ENCODE assay signal across 28 mouse cellular contexts in the genomic region with DNA sequence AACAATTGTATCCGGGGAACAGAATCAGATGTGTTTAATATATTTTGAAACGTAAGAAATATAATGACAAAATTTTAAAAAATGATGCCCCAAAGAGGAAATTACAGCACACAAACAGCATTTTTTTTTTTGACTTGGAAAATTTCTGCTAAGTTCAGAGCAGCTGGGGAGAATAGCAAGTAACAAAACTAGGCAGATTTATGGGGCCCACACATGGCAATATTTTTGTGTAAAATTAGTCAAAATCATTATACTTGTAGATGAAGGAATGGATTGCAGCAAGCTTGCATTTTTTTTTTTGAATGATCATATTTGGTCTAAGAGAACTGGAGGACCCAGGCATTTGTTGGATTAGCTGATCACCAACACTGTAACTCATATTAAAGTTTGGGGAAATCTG.
DNase-seq lines count a peak whose midpoint lies in the region; ATAC-seq and TF ChIP-seq lines count a peak whose summit lies in the region.
"Had no signal": no experiment of that assay in that cellular context is flagged by ENCODE, and none has a peak within 500 bp of the region (broad histone marks: within the 10 kb centered on the region; RNA-seq: fewer than 3 reads in every experiment).

No protein-coding gene starts in this region.

- H3K27me3 ChIP-seq in embryonic facial prominence, embryonic 14.5 days (replicated peaks; ENCODE audit: control insufficient read depth, insufficient read depth, low read length) = no peaks in the 10 kb centered on the region
- no peaks in the 10 kb centered on the region for H3K27me3 ChIP-seq in embryonic facial prominence, embryonic 10.5 days (replicated peaks; ENCODE audit: low read depth, poor library complexity, severe bottlenecking)
- no peaks in the 10 kb centered on the region for H3K27me3 ChIP-seq in stomach, postnatal 0 days (ENCODE audit: control insufficient read depth, insufficient read depth, low read length)
- H3K27me3 ChIP-seq: CH12.LX; embryonic facial prominence, embryonic 12.5 days; embryonic facial prominence, embryonic 15.5 days; forebrain, embryonic 12.5 days; Patski had no signal

- H3K4me2 ChIP-seq in embryonic facial prominence, embryonic 14.5 days (ENCODE audit: low read depth, low read length) = no peak overlapping the region
- no peak overlapping the region for H3K4me2 ChIP-seq in stomach, postnatal 0 days (replicated peaks; ENCODE audit: low read depth)
- H3K4me2 ChIP-seq: embryonic facial prominence, embryonic 12.5 days; embryonic facial prominence, embryonic 15.5 days; forebrain, embryonic 12.5 days had no signal

- no peak overlapping the region for H3K9ac ChIP-seq in embryonic facial prominence, embryonic 14.5 days (ENCODE audit: low read depth, low read length)
- no peak overlapping the region for H3K9ac ChIP-seq in stomach, postnatal 0 days (ENCODE audit: low read length)
- H3K9ac ChIP-seq: embryonic facial prominence, embryonic 12.5 days; embryonic facial prominence, embryonic 15.5 days; forebrain, embryonic 12.5 days had no signal

- ATAC-seq in embryonic facial prominence, embryonic 14.5 days (ENCODE audit: low read depth) = no peak
- no peak for ATAC-seq in stomach, postnatal 0 days (ENCODE audit: low FRiP score, low TSS enrichment)
- ATAC-seq: activated CD4-positive, CD25-positive, alpha-beta regulatory T cell, adult 4 months; CD4-positive, CD25-positive, alpha-beta regulatory T cell, adult 4 months; forebrain, embryonic 14.5 days; Patski had no signal

- H3K4me1 ChIP-seq in embryonic facial prominence, embryonic 14.5 days (ENCODE audit: control insufficient read depth, insufficient read depth, low read length) = no peaks in the 10 kb centered on the region
- H3K4me1 ChIP-seq in embryonic facial prominence, embryonic 10.5 days = no peaks in the 10 kb centered on the region
- no peaks in the 10 kb centered on the region for H3K4me1 ChIP-seq in stomach, postnatal 0 days (replicated peaks; ENCODE audit: control insufficient read depth, insufficient read depth)
- H3K4me1 ChIP-seq: embryonic facial prominence, embryonic 12.5 days; embryonic facial prominence, embryonic 15.5 days; forebrain, embryonic 10.5 days; forebrain, embryonic 12.5 days had no signal

- TF ChIP-seq CTCF in layer of hippocampus, adult 2 months (conservative IDR thresholded peaks at IDR 0.05) = no peak
- TF ChIP-seq CTCF in stomach, postnatal 0 days (IDR thresholded peaks at IDR 0.05; ENCODE audit: low read depth) = no peak

- H3K9me3 ChIP-seq in embryonic facial prominence, embryonic 14.5 days (ENCODE audit: control insufficient read depth, low read length) = no peaks in the 10 kb centered on the region
- H3K9me3 ChIP-seq in embryonic facial prominence, embryonic 10.5 days = no peaks in the 10 kb centered on the region
- H3K9me3 ChIP-seq in stomach, postnatal 0 days (ENCODE audit: control insufficient read depth, low read length) = no peaks in the 10 kb centered on the region
- H3K9me3 ChIP-seq: embryonic facial prominence, embryonic 12.5 days; embryonic facial prominence, embryonic 15.5 days; forebrain, embryonic 10.5 days; forebrain, embryonic 12.5 days had no signal

- no peak overlapping the region for H3K27ac ChIP-seq in embryonic facial prominence, embryonic 14.5 days (replicated peaks; ENCODE audit: low read depth, low read length)
- H3K27ac ChIP-seq in embryonic facial prominence, embryonic 10.5 days (replicated peaks) = no peak overlapping the region
- H3K27ac ChIP-seq in layer of hippocampus, adult 2 months = peak overlapping the region; percentile 28; the same call in 1 of the 2 replicates
- H3K27ac ChIP-seq in stomach, postnatal 0 days (replicated peaks) = no peak overlapping the region
- H3K27ac ChIP-seq: embryonic facial prominence, embryonic 12.5 days; embryonic facial prominence, embryonic 15.5 days; forebrain, embryonic 10.5 days; forebrain, embryonic 12.5 days had no signal

- peak; percentile 10 for DNase-seq in embryonic facial prominence, embryonic 14.5 days (ENCODE audit: low spot score)
- no peak for DNase-seq in embryonic facial prominence, embryonic 10.5 days (ENCODE audit: low spot score)
- DNase-seq in layer of hippocampus, adult 2 months (ENCODE audit: low spot score in 2 of 2) = peak; percentile 27 to 51
- DNase-seq in layer of hippocampus, postnatal 36 days = no peak
- DNase-seq in brain, adult 2 months (ENCODE audit: low read depth, low spot score) = peak; percentile 38
- peak; percentile 46 for DNase-seq in telencephalon, adult 2 months (ENCODE audit: low read depth, low spot score)
- DNase-seq in stomach, postnatal 0 days (ENCODE audit: low spot score) = no peak
- DNase-seq: adrenal gland, adult 8-10 months; adrenal gland, postnatal 14 days; B cell, adult 2 months; cerebellum, adult 11 months; cerebellum, adult 18-20 months; cerebellum, adult 8-10 months; cerebellum, adult 9-11 months; cerebellum, postnatal 14 days; cerebellum, postnatal 36 days; embryo, embryonic 11 days had no signal

- H3K36me3 ChIP-seq in embryonic facial prominence, embryonic 14.5 days (ENCODE audit: control insufficient read depth, insufficient read depth, low read length) = no peaks in the 10 kb centered on the region
- no peaks in the 10 kb centered on the region for H3K36me3 ChIP-seq in embryonic facial prominence, embryonic 10.5 days (replicated peaks)
- no peaks in the 10 kb centered on the region for H3K36me3 ChIP-seq in stomach, postnatal 0 days (ENCODE audit: control insufficient read depth, insufficient read depth, low read length)
- H3K36me3 ChIP-seq: embryonic facial prominence, embryonic 12.5 days; embryonic facial prominence, embryonic 15.5 days; forebrain, embryonic 10.5 days; forebrain, embryonic 12.5 days; G1E had no signal

- H3K4me3 ChIP-seq in embryonic facial prominence, embryonic 14.5 days (ENCODE audit: low read depth, low read length) = no peak overlapping the region
- H3K4me3 ChIP-seq in embryonic facial prominence, embryonic 10.5 days = no peak overlapping the region
- no peak overlapping the region for H3K4me3 ChIP-seq in layer of hippocampus, adult 2 months
- H3K4me3 ChIP-seq in stomach, postnatal 0 days (ENCODE audit: low read depth, low read length) = no peak overlapping the region
- H3K4me3 ChIP-seq: embryonic facial prominence, embryonic 12.5 days; embryonic facial prominence, embryonic 15.5 days; erythroblast, embryonic 14.5 days; forebrain, embryonic 10.5 days; forebrain, embryonic 12.5 days had no signal

- 68% methylated on average over 2 of the region's 2 CpGs for WGBS in embryonic facial prominence, embryonic 14.5 days
- WGBS in embryonic facial prominence, embryonic 10.5 days = 89% methylated on average over 2 of the region's 2 CpGs
- 66% methylated on average over 2 of the region's 2 CpGs for WGBS in stomach, postnatal 0 days

- no peak for TF ChIP-seq EP300 in stomach, postnatal 0 days (optimal IDR thresholded peaks at IDR 0.05)

Comparison
In these comparisons a context has a peak if more than half of its experiments do, and no peak if none do; other contexts are left out.
1. DNase-seq: peak in embryonic facial prominence, embryonic 14.5 days (single experiment), layer of hippocampus, adult 2 months (2 of 2), brain, adult 2 months (single experiment) and telencephalon, adult 2 months (single experiment); none in embryonic facial prominence, embryonic 10.5 days (single experiment), layer of hippocampus, postnatal 36 days (0 of 2) and stomach, postnatal 0 days (single experiment).